Mouse (Mus musculus) heart, adult 2 months (tissue): ENCODE measurements around the gene Siah3.

Experiments used
- CTCF ChIP-seq: fragments of 200-600 bp; IDR thresholded peaks from 2 replicates; pipeline ENCODE4 v1.8.1; 2022; ENCODE audit warnings: antibody characterized with exemption, mild to moderate bottlenecking, moderate library complexity
- POLR2A ChIP-seq: fragments of 200-500 bp; IDR thresholded peaks from 2 replicates; pipeline ENCODE4 v1.6.1; 2011; ENCODE audit warnings: mild to moderate bottlenecking, low read depth, low read length, control low read depth; ENCODE audit not compliant: insufficient read depth

DNA sequence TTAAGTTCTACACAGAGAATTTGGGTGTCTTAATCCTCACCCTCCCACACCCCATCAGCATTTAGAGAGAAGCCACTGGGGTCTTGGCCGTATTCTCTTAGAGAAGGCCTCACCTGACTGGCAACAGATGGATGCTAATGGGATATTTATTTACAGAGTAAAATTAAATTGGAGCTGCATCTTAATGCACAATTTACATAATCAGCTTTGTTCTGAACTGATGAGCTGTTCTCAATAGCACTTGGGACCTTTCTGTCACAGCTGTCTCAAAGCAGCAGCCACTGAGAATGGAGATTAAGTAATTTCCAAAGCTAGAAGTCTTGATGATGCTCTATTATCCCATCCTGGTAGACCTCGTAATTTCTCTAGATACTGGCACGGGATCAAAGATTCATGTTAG lies 110.5 kb downstream of the Siah3 start:
- TF ChIP-seq POLR2A, result no peak
- no peak for TF ChIP-seq CTCF
